Mouse (Mus musculus) T-helper 17 cell (primary cell): ENCODE measurements at regions not wholly inside any gene's neighbourhood (a gene's known extent, or its start where the extent isn't known, plus 50 kb on each side); places are given as distances from the start of the nearest gene placed in this dataset.

Experiments used
- in situ Hi-C, 2 experiments: fragments of 300-600 bp; cut with MboI, MseI; formaldehyde crosslinking; loops; 1 replicate in 1 of 2; 2 replicates in 1 of 2; pipeline ENCODE4 v1.15.1; 2025; ENCODE audit warnings: high pct_unique_total_duplicates in 2 of 2

GRCm38 (mm10) chr12:51128274-51128673 lies 219.6 kb upstream of the G2e3 start:
- in situ Hi-C loops = no loop called here

DNA sequence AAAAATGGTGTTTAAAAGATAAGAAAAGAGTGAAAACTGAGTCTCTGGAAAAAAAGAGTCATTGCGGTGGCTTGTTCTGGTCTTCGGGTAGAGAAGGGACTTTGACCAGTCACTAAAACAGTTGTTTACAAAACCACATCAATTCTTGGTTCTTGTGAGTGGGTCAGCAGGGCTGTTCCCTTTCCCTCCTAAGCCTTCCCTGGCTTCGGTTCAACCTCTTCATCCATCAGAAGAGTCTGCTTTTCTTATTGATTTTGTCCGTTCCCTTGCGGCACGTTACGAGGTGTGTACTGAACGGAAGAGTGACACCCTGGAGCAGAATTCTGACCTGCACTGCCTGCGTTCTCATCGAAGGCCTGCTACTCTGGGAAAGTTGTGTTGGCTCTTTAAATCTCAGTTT lies 229.1 kb upstream of the G2e3 start:
- in situ Hi-C loops = no loop called here

- in situ Hi-C loops = no loop called here
These were observed 229.7 kb upstream of the G2e3 start for GRCm38 (mm10) chr12:51118021-51118694.

DNA sequence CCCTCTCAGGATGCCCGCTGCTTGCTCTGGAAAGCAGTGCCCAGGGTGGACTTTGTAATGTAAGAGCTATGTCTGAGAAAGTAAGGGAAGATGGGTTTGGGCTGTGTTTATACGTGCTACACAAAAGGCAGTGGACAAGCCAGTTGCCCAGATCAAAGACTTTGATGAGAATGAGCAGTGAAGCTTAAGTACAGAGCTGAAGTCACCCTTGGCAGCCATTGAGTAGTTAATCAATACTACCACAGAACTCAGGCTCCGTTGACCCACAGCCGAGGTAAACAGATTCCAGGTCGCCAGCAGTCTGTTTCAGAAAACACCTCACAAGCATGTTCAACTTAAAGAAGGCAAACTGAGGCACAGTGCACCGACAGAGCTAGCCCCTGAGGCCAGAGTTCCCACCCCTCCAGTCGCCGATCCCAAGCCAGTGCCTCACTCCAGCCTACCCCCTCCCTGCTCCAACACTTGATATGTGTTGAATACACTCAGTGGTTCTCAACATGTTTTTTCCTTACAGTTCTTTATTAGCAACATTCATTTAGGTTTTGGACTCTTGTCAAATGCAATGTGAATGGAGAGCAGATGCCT lies 230.3 kb upstream of the G2e3 start:
- in situ Hi-C loops = no loop called here

GRCm38 (mm10) chr12:51111811-51112210 lies 236.1 kb upstream of the G2e3 start:
- in situ Hi-C loops = no loop called here

DNA sequence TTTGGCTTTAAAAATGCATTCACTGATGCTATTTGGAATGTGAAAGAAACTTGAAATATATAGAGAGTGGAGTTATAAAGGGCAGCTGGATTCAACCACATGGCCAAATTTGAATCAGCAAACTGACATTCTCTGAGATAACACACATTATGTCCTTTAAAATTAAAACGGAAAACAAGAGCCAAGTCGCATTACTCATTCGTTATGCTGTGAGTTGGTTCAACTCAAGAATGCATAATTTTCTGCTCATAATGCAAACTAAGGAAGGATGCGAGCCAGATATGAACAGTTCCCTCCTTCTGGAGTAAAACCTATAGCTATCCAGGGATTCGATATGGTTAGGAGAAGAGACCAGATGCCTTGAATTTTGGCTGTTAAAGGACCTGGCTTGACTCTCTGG lies 239.8 kb upstream of the G2e3 start:
- in situ Hi-C loops = loop anchor here in 1 of 2 experiments (10.0 kb wide), 1 partner anchor 1283 kb away; no protein-coding TSS in a partner anchor

DNA sequence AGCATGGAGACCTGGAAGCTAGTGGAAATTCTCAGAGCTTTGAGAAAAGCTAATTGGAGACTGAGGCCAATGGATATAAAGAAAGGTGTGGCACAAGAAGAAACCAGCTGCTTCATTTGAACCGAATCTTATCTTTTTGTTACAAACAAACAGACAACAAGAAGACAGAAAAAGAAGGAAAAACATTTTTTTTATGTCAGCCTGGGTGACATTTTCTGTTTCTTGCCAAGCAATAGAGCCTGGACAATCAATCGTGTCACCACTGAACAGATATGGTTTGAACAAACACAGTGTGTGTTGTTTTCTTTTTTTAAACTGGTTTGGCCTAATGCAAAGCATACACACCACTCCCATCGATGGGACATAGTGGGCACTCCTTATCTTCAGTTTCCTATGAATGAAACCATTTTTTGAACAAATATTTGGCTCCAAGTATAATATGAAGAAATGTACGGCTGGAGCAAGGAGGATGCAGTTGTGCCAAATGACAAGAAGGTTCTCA lies 244.3 kb upstream of the G2e3 start:
- in situ Hi-C loops = loop anchor here in 1 of 2 experiments (10.0 kb wide), 1 partner anchor 1279 kb away; no protein-coding TSS in a partner anchor

GRCm38 (mm10) chr12:51101636-51102035 lies 246.2 kb upstream of the G2e3 start:
- in situ Hi-C loops = loop anchor here in 1 of 2 experiments (10.0 kb wide), 1 partner anchor 1277 kb away; no protein-coding TSS in a partner anchor

DNA sequence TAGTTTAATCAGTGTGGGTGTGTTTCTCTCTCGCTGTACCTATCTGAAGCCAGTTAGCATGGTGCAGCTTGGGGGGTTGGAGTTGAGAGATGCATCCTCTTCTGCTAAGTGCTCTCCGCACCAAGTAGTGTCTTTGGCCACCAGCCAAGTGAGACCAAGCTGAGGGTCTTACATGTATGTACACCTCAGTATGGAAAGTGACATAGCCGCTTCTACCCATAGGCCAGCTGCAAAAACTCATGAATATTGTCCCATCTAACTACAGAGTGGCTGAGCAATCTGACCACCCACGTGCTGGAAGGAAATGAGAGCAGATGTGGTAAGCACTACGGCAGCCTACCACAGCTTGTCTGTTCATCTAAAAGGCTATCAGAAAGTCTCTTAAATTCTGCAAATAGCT lies 247.0 kb upstream of the G2e3 start:
- in situ Hi-C loops = loop anchor here in 1 of 2 experiments (10.0 kb wide), 1 partner anchor 1276 kb away; no protein-coding TSS in a partner anchor

GRCm38 (mm10) chr12:51095974-51096373 lies 251.9 kb upstream of the G2e3 start:
- in situ Hi-C loops = no loop called here

DNA sequence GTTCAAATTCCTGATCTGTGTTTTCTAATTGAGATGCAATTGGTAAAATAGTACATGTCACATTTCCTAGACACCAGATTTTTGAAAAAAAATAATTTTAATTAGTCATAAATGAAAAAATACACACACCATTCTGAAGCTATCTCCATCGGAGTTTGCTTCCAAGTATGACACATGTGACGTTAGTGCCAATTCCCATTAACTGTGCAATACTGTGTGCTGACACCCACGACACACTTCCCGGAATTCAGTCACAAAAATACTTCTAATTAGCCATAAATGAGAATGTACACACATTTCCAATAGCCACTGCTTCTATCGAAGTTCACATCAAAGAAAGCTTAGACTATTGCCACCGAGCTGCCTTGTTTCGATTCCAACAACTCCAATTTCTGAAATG lies 258.5 kb upstream of the G2e3 start:
- in situ Hi-C loops = no loop called here

GRCm38 (mm10) chr12:51081809-51082208 lies 266.1 kb upstream of the G2e3 start:
- in situ Hi-C loops = no loop called here

- in situ Hi-C loops = no loop called here
These were observed 274.4 kb upstream of the G2e3 start for GRCm38 (mm10) chr12:51073503-51073902.

DNA sequence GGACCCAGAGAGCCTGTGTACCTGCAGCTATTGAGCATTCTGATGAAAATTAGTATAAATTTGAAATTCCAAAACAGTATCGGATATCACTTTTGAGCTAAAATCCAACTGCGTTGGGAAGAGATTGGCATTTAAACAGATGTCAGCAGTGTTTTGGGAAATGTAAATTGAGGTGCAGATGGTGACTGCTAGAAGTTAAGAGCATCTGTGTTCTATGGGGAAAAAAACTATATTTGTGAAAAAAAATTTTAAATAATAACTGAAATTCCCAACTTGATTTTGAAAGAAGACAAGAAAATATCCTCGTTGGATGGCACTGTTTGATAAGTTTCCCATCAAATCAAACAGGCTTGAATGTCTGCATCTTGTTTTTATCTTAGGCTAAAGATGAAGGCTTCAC lies 286.9 kb upstream of the G2e3 start:
- in situ Hi-C loops = loop anchor here in 1 of 2 experiments (10.0 kb wide), 1 partner anchor 846 kb away; no protein-coding TSS in a partner anchor

DNA sequence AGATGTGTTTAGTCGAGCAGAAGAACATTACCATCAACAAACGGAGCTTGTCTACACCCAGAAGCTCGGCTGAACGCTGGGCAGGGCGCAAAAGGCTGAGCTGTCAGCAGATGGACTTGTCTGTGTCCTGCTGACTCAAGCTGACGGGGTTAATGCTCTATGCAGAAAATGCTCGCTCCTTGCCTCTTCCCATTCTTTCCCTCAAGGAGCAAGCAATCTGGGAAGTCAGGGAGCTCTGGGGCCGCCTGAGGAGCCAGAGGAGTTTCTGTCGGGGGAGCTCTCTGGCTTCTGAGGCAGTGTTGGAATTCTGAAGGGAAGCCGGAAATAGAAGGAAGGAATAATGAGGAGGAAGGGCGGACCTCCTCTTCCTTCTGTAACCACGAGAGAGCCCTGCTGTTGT lies 289.3 kb upstream of the G2e3 start:
- in situ Hi-C loops = no loop called here

- in situ Hi-C loops = no loop called here
These were observed 289.8 kb upstream of the G2e3 start for GRCm38 (mm10) chr12:51058104-51058503.

- in situ Hi-C loops = no loop called here
These were observed 300.7 kb upstream of the G2e3 start for GRCm38 (mm10) chr12:51047116-51047515.

DNA sequence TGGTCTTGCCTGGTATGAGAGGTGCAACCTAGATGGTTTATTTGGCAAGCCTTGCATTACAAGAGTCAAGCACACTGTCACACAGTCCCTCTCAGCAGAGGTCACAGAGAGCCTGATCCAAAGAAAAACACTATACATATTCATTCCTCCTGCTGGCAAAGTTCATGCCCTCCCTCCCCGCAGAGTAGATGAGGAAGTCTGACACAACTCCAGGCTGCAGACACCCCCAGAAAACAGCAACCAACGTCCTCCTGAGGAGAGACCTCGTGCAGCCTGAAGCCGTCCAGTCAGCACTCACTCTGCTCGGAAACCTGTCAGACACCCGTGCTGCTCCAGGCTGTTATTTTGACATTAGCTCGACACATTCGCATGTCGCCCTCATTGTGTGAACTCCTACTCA lies 302.4 kb upstream of the G2e3 start:
- in situ Hi-C loops = no loop called here

- in situ Hi-C loops = no loop called here
These were observed 302.8 kb upstream of the G2e3 start for GRCm38 (mm10) chr12:51045020-51045419.

DNA sequence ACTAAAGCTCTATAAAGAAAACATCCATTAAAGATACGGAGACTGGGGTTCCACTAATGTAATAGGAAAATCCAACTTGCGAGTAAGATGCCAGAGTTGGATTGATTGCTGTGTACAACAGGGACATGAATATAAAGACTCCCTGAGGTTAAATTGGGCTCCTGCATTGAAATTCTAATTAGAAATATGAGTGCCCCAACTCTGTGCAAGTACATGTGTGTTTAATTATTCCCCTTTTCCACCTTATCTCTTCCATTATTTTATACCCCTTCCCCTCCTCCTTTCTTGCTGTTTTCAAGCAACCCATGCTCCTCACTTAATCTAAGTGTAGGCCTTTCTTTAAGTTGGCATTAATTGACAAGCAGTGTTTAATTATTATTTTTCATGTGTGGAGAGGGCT lies 315.7 kb upstream of the G2e3 start:
- in situ Hi-C loops = no loop called here

DNA sequence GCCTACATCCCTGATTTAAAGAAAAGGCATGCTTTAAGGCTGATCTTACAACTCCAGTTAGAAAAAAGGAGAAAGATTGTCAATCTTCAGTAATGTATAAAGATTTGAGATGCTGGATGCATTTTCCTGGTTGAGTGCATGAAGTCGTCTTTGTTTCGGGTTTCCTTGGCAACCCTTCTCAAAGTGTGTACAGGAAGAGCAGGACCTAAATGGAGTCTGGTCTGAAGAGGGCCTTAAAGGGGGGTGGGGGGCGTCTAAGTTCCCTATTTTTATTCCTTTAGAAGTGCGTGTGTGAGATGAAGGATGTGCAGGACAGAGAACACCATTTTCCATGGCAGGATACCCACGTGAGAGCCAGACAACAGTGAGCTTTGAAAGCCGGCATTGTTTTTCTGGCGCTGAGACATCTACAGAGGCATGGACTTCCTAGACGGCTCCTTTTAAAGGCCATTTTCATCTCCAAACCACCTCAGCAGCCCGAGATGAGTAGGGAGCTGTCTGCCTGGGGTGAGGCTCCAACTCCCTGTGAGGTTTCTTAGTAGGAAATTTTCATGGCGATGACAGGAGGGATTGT lies 319.2 kb upstream of the G2e3 start:
- in situ Hi-C loops = no loop called here

GRCm38 (mm10) chr12:51026046-51026445 lies 321.8 kb upstream of the G2e3 start:
- in situ Hi-C loops = no loop called here

GRCm38 (mm10) chr12:51025531-51025930 lies 322.3 kb upstream of the G2e3 start:
- in situ Hi-C loops = no loop called here
